Mouse (Mus musculus): ENCODE measurements at regions not wholly inside any gene's neighbourhood (a gene's known extent, or its start where the extent isn't known, plus 50 kb on each side); places are given as distances from the start of the nearest gene placed in this dataset.

- TF ChIP-seq POLR2A (IDR thresholded peaks at IDR 0.05; ENCODE audit: borderline replicate concordance, extremely low read depth, insufficient read depth, insufficient read length, poor library complexity, severe bottlenecking) (no peak), CTCF (IDR thresholded peaks at IDR 0.05; ENCODE audit: borderline replicate concordance, extremely low read depth, insufficient read depth, insufficient read length) (no peak)
These were observed 61.4 kb upstream of the Tfpi start for GRCm38 (mm10) chr2:84537957-84538356.
